Mouse (Mus musculus) liver, embryonic 14.5 days (tissue): ENCODE measurements at regions not wholly inside any gene's neighbourhood (a gene's known extent, or its start where the extent isn't known, plus 50 kb on each side); places are given as distances from the start of the nearest gene placed in this dataset.

ENCODE experiments used
- ATAC-seq: fragments of 200-750 bp; cut with Nextera tagmentation; 2 replicates; pipeline ENCODE4 v1.8.0; 2017; ENCODE audit warnings: moderate number of reproducible peaks, mild to moderate bottlenecking, moderate library complexity; ENCODE audit not compliant: insufficient read depth
- DNase-seq, 3 experiments: peaks; one replicate each; pipeline ENCODE4 v3.0.0-alpha.2; 2012 to 2013; ENCODE audit warnings: low read depth in 3 of 3, low spot score in 3 of 3
- H3K27ac ChIP-seq: fragments of 300-500 bp; sonication (generic); 2 replicates; pipeline ENCODE4 v1.5.1; 2014; ENCODE audit warnings: moderate library complexity, mild to moderate bottlenecking, control low read depth, inconsistent platforms
- H3K27me3 ChIP-seq: fragments of 300-500 bp; sonication (generic); 2 replicates; pipeline ENCODE4 v1.6.1; 2014; ENCODE audit warnings: mild to moderate bottlenecking, low read length, moderate library complexity; ENCODE audit not compliant: control insufficient read depth, insufficient read depth
- H3K36me3 ChIP-seq: fragments of 300-500 bp; sonication (generic); replicated peaks from 2 replicates; pipeline ENCODE4 v1.6.1; 2014; ENCODE audit warnings: low read depth; ENCODE audit not compliant: control insufficient read depth, insufficient read depth
- H3K4me1 ChIP-seq, 2 experiments: fragments of 200-500 bp in 1 of 2; fragments of 300-500 bp in 1 of 2; sonication (generic) in 1 of 2; replicated peaks; 2 replicates each; pipeline ENCODE4 v1.6.1; 2012 to 2014; ENCODE audit warnings: antibody characterized with exemption in 1 of 2, inconsistent platforms in 1 of 2, low read length in 1 of 2; ENCODE audit not compliant: control insufficient read depth in 2 of 2, insufficient read depth in 2 of 2
- H3K4me2 ChIP-seq: fragments of 300-500 bp; sonication (generic); 2 replicates; pipeline ENCODE4 v1.6.1; 2014; ENCODE audit warnings: low read depth, mild to moderate bottlenecking, control low read depth, moderate library complexity
- H3K4me3 ChIP-seq, 2 experiments: fragments of 200-500 bp in 1 of 2; fragments of 300-500 bp in 1 of 2; sonication (generic) in 1 of 2; 2 replicates each; pipeline ENCODE4 v1.5.1; 2012 to 2014; ENCODE audit warnings: low read depth in 2 of 2, low read length in 2 of 2, mild to moderate bottlenecking in 2 of 2, control low read depth in 1 of 2, inconsistent platforms in 1 of 2, moderate library complexity in 1 of 2; ENCODE audit not compliant: insufficient read depth in 1 of 2
- H3K9ac ChIP-seq: fragments of 300-500 bp; sonication (generic); replicated peaks from 2 replicates; pipeline ENCODE4 v1.6.1; 2014; ENCODE audit warnings: mild to moderate bottlenecking, control low read depth, moderate library complexity
- H3K9me3 ChIP-seq: fragments of 300-500 bp; sonication (generic); 2 replicates; pipeline ENCODE4 v1.6.1; 2016; ENCODE audit warnings: low read length, mixed read lengths; ENCODE audit not compliant: control insufficient read depth
- CTCF ChIP-seq: IDR thresholded peaks from 2 replicates; pipeline ENCODE4 v1.5.1; 2016; ENCODE audit warnings: antibody characterized with exemption, low read depth, control low read depth
- EP300 ChIP-seq: IDR thresholded peaks from 2 replicates; pipeline ENCODE4 v1.6.1; 2016; ENCODE audit warnings: antibody characterized with exemption, low read depth
- WGBS: fragments of 180-500 bp; shearing (Covaris S2); extraction: QIAGEN DNeasy Blood & Tissue Kit; methylation state at CpG from one replicate; pipeline ENCODE4 v1.1.7; 2014; ENCODE audit not compliant: insufficient replicate concordance; 5-methylcytosine and 5-hydroxymethylcytosine counted together

GRCm38 (mm10) chr7:40700656-40701055 is 197.5 kb upstream of the Vstm2b start:
- TF ChIP-seq CTCF, result no peak
- no peak for TF ChIP-seq EP300
- no peaks in the 10 kb centered on the region for H3K27me3 ChIP-seq
- H3K4me3 ChIP-seq, result no peak overlapping the region
- H3K36me3 ChIP-seq, result no peaks in the 10 kb centered on the region
- H3K4me1 ChIP-seq, result no peaks in the 10 kb centered on the region
- no peak overlapping the region for H3K9ac ChIP-seq
- 51% methylated on average over 5 of the region's 5 CpGs for WGBS
- DNase-seq (no peak), ATAC-seq (no peak)
- no peaks in the 10 kb centered on the region for H3K9me3 ChIP-seq
- H3K27ac ChIP-seq, result no peak overlapping the region
- H3K4me2 ChIP-seq, result no peak overlapping the region

GRCm38 (mm10) chr7:40702191-40703045 is 195.7 kb upstream of the Vstm2b start:
- Histone ChIP-seq H3K9ac (no peak overlapping the region), H3K4me3 (no peak overlapping the region), H3K27me3 (no peaks in the 10 kb centered on the region), H3K4me1 (no peaks in the 10 kb centered on the region), H3K4me2 (no peak overlapping the region), H3K36me3 (no peaks in the 10 kb centered on the region), H3K9me3 (no peaks in the 10 kb centered on the region), H3K27ac (no peak overlapping the region)
- WGBS, result 52% methylated on average over 5 of the region's 5 CpGs
- ATAC-seq, result no peak
- TF ChIP-seq CTCF (no peak), EP300 (no peak)
- DNase-seq, result no peak

GRCm38 (mm10) chr7:40708231-40708630 is 189.9 kb upstream of the Vstm2b start:
- TF ChIP-seq EP300, result no peak
- 84% methylated on average over 2 of the region's 2 CpGs for WGBS

GRCm38 (mm10) chr7:40717991-40718390 is 180.1 kb upstream of the Vstm2b start:
- WGBS, result 48% methylated on average over 6 of the region's 6 CpGs
- TF ChIP-seq EP300, result no peak
- TF ChIP-seq CTCF, result no peak
- ATAC-seq, result no peak

More at GRCm38 (mm10) chr7:40708231-40708630, 189.9 kb upstream of the Vstm2b start:
- DNase-seq, result no peak
- Histone ChIP-seq H3K27me3 (no peaks in the 10 kb centered on the region), H3K4me2 (no peak overlapping the region), H3K9ac (no peak overlapping the region), H3K4me1 (no peaks in the 10 kb centered on the region), H3K27ac (no peak overlapping the region), H3K4me3 (no peak overlapping the region), H3K36me3 (no peaks in the 10 kb centered on the region), H3K9me3 (no peaks in the 10 kb centered on the region)
- no peak for ATAC-seq

GRCm38 (mm10) chr7:40736971-40737468 is 161.1 kb upstream of the Vstm2b start:
- DNase-seq (no peak), ATAC-seq (no peak)
- H3K27me3 ChIP-seq, result no peaks in the 10 kb centered on the region
- no peaks in the 10 kb centered on the region for H3K9me3 ChIP-seq
- no peak for TF ChIP-seq EP300
- no peak for TF ChIP-seq CTCF
- 45% methylated on average over 6 of the region's 6 CpGs for WGBS
- H3K4me3 ChIP-seq, result no peak overlapping the region
- H3K27ac ChIP-seq, result no peak overlapping the region
- H3K4me1 ChIP-seq, result no peaks in the 10 kb centered on the region
- no peak overlapping the region for H3K4me2 ChIP-seq
- H3K36me3 ChIP-seq, result no peaks in the 10 kb centered on the region
- no peak overlapping the region for H3K9ac ChIP-seq

More at GRCm38 (mm10) chr7:40717991-40718390, 180.1 kb upstream of the Vstm2b start:
- Histone ChIP-seq H3K36me3 (no peaks in the 10 kb centered on the region), H3K4me2 (no peak overlapping the region), H3K4me3 (no peak overlapping the region), H3K9me3 (no peaks in the 10 kb centered on the region), H3K27me3 (no peaks in the 10 kb centered on the region), H3K9ac (no peak overlapping the region), H3K27ac (no peak overlapping the region), H3K4me1 (no peaks in the 10 kb centered on the region)
- DNase-seq, result no peak
